Mouse (Mus musculus) CD4-positive naive resting alpha-beta T cell, adult 76 days (primary cell): ENCODE data around the gene Catsper3. TPM values are rescaled to one million over a fixed set of nuclear protein-coding genes. Genes with fewer than 3 reads are reported as not detected.

ENCODE experiments used
- total RNA-seq: library from RNA; stranded (reverse); gene quantifications from one replicate; pipeline ENCODE4 v1.2.4, GENCODE M21; 2023

Catsper3 gene
- total RNA-seq: not detected

GRCm38 (mm10) chr13:55784268-55784667 lies at the start of gene Catsper3:
TSS of gene Catsper3 (plus strand) at chr13:55784568.

GRCm38 (mm10) chr13:55836142-55836625 lies 51.8 kb downstream of the Catsper3 start, which contains the start of gene Pitx1:
TSS of gene Pitx1 (minus strand) at chr13:55836192.

Other genes starting within 250 kb of the Catsper3 start
- 65.2 TPM for gene Ddx41, start 247.9 kb upstream of the Catsper3 start, total RNA-seq
- gene Fam193b, start 213.4 kb upstream of the Catsper3 start, total RNA-seq: 147 TPM
- 104 TPM for gene Tmed9, start 210.8 kb upstream of the Catsper3 start, total RNA-seq
- gene B4galt7, start 184.7 kb upstream of the Catsper3 start, total RNA-seq: 21.6 TPM
- 22.3 TPM for gene Caml, start 161.6 kb upstream of the Catsper3 start, total RNA-seq
- 105 TPM for gene Ddx46, start 149.5 kb upstream of the Catsper3 start, total RNA-seq
- gene B230219D22Rik, start 91.4 kb upstream of the Catsper3 start, total RNA-seq: 31.4 TPM
- gene Txndc15, start 69.9 kb upstream of the Catsper3 start, total RNA-seq: 21.5 TPM
- 24.9 TPM for gene Pcbd2, start 57.2 kb upstream of the Catsper3 start, total RNA-seq
- gene Pitx1, start 51.6 kb downstream of the Catsper3 start, total RNA-seq: not detected